Mouse (Mus musculus) megakaryocyte, embryonic 14.5 days (primary cell): Measurements from ENCODE around the gene Wwc1.

ENCODE experiments used
- FLI1 ChIP-seq: IDR thresholded peaks from 2 replicates; pipeline ENCODE4 v1.6.1; 2012; ENCODE audit warnings: low read length, inconsistent platforms, mixed read lengths
- GATA1 ChIP-seq: IDR thresholded peaks from 3 replicates; pipeline ENCODE4 v1.6.1; 2012; ENCODE audit warnings: mixed read lengths, low read length, inconsistent platforms, borderline replicate concordance

GRCm38 (mm10) chr11:35947944-35948343 lies 32.4 kb downstream of the Wwc1 start:
- TF ChIP-seq GATA1 (no peak), FLI1 (no peak)
